Mouse (Mus musculus) heart, embryonic 15.5 days (tissue): Measurements from ENCODE around the gene Gm9736. TPM values are rescaled to one million over a fixed set of nuclear protein-coding genes. Genes with fewer than 3 reads are reported as not detected.
"Not testable (repeated sequence)": the region's sequence is repeated elsewhere in the genome, so short reads cannot be mapped to it uniquely, and the experiment has no call there.

Source experiments
- ATAC-seq: fragments of 200-750 bp; cut with Nextera tagmentation; replicated peaks from 2 replicates; pipeline ENCODE4 v1.8.0; 2017; ENCODE audit warnings: low read depth, moderate TSS enrichment; ENCODE audit not compliant: insufficient number of reproducible peaks, insufficient read depth, low FRiP score
- H3K27ac ChIP-seq: fragments of 300-500 bp; sonication (generic); 2 replicates; pipeline ENCODE4 v1.5.1; 2015; ENCODE audit warnings: mild to moderate bottlenecking, inconsistent platforms
- H3K27me3 ChIP-seq: fragments of 300-500 bp; sonication (generic); 2 replicates; pipeline ENCODE4 v1.6.1; 2015; ENCODE audit warnings: inconsistent platforms
- H3K36me3 ChIP-seq: fragments of 300-500 bp; sonication (generic); 2 replicates; pipeline ENCODE4 v1.6.1; 2015; ENCODE audit warnings: mild to moderate bottlenecking, inconsistent platforms
- H3K4me1 ChIP-seq: fragments of 300-500 bp; sonication (generic); replicated peaks from 2 replicates; pipeline ENCODE4 v1.6.1; 2015; ENCODE audit warnings: inconsistent platforms
- H3K4me2 ChIP-seq: fragments of 300-500 bp; sonication (generic); 2 replicates; pipeline ENCODE4 v1.6.1; 2015; ENCODE audit warnings: inconsistent platforms, mild to moderate bottlenecking, moderate library complexity
- H3K4me3 ChIP-seq: fragments of 300-500 bp; sonication (generic); 2 replicates; pipeline ENCODE4 v1.5.1; 2015; ENCODE audit warnings: mild to moderate bottlenecking, inconsistent platforms
- H3K9ac ChIP-seq: fragments of 300-500 bp; sonication (generic); 2 replicates; pipeline ENCODE4 v1.6.1; 2015; ENCODE audit warnings: mild to moderate bottlenecking, inconsistent platforms
- H3K9me3 ChIP-seq: fragments of 300-500 bp; sonication (generic); replicated peaks from 2 replicates; pipeline ENCODE4 v1.6.1; 2016; ENCODE audit warnings: inconsistent platforms
- WGBS: fragments of 180-500 bp; shearing (Covaris S2); methylation state at CpG from one replicate; pipeline ENCODE4 v1.1.7; 2015; ENCODE audit warnings: mixed read lengths; 5-methylcytosine and 5-hydroxymethylcytosine counted together
- polyA plus RNA-seq: library from polyadenylated mRNA; unstranded; fragments of >200 nt; fragmentation: Nextera tagmentation; extraction: Ambion mirVana; gene quantifications from 2 replicates; pipeline ENCODE4 v1.2.1, GENCODE M21; 2015

The Gm9736 gene
- polyA plus RNA-seq, 1 experiment from 2014 or later, result not detected

- H3K27ac ChIP-seq, H3K4me3 ChIP-seq, H3K27me3 ChIP-seq, H3K4me1 ChIP-seq, H3K9ac ChIP-seq, H3K4me2 ChIP-seq, H3K9me3 ChIP-seq, H3K36me3 ChIP-seq, ATAC-seq: not testable (repeated sequence)
- WGBS, result 90% methylated on average over 1 of the region's 1 CpGs
Measured at GRCm38 (mm10) chr10:77771225-77771624, 20.1 kb upstream of the Gm9736 start, which contains the start of gene Gm3238. Gm3238 (minus strand) TSS chr10:77771325.

DNA sequence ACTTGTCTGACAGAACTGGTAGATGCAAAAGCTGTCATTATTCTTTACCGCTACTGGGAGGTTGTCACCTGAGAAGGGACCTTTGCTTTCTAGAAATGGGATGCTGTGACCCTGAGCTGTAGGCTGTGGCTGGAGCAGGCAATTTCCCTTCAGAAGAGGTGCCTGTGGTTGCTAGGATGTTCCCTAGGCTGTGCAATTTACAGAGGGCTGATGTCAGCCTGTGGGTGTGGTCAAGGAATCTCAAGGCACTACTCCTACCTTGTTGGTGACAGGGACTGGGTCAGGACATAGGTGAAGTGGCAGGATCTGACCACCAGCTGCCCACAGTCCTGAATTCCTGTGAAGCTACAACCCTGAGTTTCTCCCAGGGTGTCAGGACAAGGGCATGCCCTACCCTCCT, 18.6 kb upstream of the Gm9736 start:
- H3K36me3 ChIP-seq, result no peaks in the 10 kb centered on the region
- H3K4me1 ChIP-seq, result 0 out of 2 replicates have a peak, but pooled peaks cover 2% of the 10 kb centered on the region
- H3K9ac ChIP-seq, result no peak overlapping the region
- 78% methylated on average over 1 of the region's 1 CpGs for WGBS
- no peaks in the 10 kb centered on the region for H3K27me3 ChIP-seq
- ATAC-seq, result no peak
- no peak overlapping the region for H3K4me2 ChIP-seq
- no peaks in the 10 kb centered on the region for H3K9me3 ChIP-seq
- H3K4me3 ChIP-seq, result no peak overlapping the region
- H3K27ac ChIP-seq, result no peak overlapping the region

- not testable (repeated sequence) for H3K9me3 ChIP-seq, H3K4me3 ChIP-seq, ATAC-seq, H3K27me3 ChIP-seq, H3K27ac ChIP-seq, H3K9ac ChIP-seq, H3K36me3 ChIP-seq, H3K4me2 ChIP-seq, H3K4me1 ChIP-seq
- WGBS, result no CpG with 5 or more reads among the region's 1 CpGs
Measured at GRCm38 (mm10) chr10:77759582-77759981, 8.4 kb upstream of the Gm9736 start, which contains the start of gene Gm3233. Gm3233 (minus strand) TSS chr10:77759682.

- Histone ChIP-seq H3K9ac (no peak overlapping the region), H3K27ac (no peak overlapping the region), H3K27me3 (no peaks in the 10 kb centered on the region), H3K4me3 (no peak overlapping the region), H3K4me2 (no peak overlapping the region), H3K36me3 (no peaks in the 10 kb centered on the region), H3K9me3 (no peaks in the 10 kb centered on the region), H3K4me1 (no peaks in the 10 kb centered on the region)
- no peak for ATAC-seq
Measured at GRCm38 (mm10) chr10:77753448-77753847, 2.3 kb upstream of the Gm9736 start.

- not testable (repeated sequence) for ATAC-seq, H3K9me3 ChIP-seq, H3K27me3 ChIP-seq, H3K36me3 ChIP-seq, H3K27ac ChIP-seq, H3K4me1 ChIP-seq, H3K4me2 ChIP-seq, H3K9ac ChIP-seq, H3K4me3 ChIP-seq
- WGBS, result 68% methylated on average over 3 of the region's 3 CpGs
Measured at GRCm38 (mm10) chr10:77752312-77752711, 1.2 kb upstream of the Gm9736 start.

GRCm38 (mm10) chr10:77750686-77751085, 468 bp downstream of the Gm9736 start:
- not testable (repeated sequence) for H3K4me3 ChIP-seq, ATAC-seq, H3K9me3 ChIP-seq, H3K27me3 ChIP-seq, H3K4me1 ChIP-seq, H3K9ac ChIP-seq, H3K27ac ChIP-seq, H3K36me3 ChIP-seq, H3K4me2 ChIP-seq
- 52% methylated on average over 1 of the region's 1 CpGs for WGBS

- WGBS, result 44% methylated on average over 5 of the region's 5 CpGs
- not testable (repeated sequence) for H3K4me3 ChIP-seq, H3K27ac ChIP-seq, H3K9me3 ChIP-seq, ATAC-seq, H3K36me3 ChIP-seq, H3K9ac ChIP-seq, H3K27me3 ChIP-seq, H3K4me1 ChIP-seq, H3K4me2 ChIP-seq
Measured at GRCm38 (mm10) chr10:77741924-77742688, 9.0 kb downstream of the Gm9736 start, which contains the start of gene Gm18596. Gm18596 (minus strand) TSS chr10:77742638.

DNA sequence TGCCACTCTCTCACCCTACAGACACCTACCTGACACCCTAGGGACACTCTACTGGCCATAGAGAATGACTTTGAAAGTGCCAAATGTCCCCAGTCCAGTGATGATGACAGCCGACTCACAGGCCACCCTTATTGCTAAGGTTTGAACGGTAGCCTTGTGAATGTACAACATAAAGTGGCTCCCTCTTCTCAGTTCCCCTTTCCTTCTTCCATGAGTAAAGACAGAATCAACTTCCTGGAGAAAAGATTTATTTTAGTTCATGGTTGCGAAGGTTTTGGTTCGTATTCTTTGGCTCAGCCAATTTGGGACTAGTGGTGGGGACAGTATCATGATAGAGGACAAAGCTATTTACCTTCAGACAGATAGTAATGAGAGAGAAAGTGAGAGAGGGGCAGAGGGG, 12.2 kb downstream of the Gm9736 start:
- Histone ChIP-seq H3K4me3 (no peak overlapping the region), H3K4me1 (no peaks in the 10 kb centered on the region), H3K36me3 (no peaks in the 10 kb centered on the region), H3K27me3 (no peaks in the 10 kb centered on the region), H3K9me3 (0 out of 2 replicates have a peak, but pooled peaks cover 4% of the 10 kb centered on the region), H3K4me2 (no peak overlapping the region), H3K9ac (no peak overlapping the region), H3K27ac (no peak overlapping the region)
- 83% methylated on average over 4 of the region's 4 CpGs for WGBS
- no peak for ATAC-seq

- Histone ChIP-seq H3K27me3 (no peaks in the 10 kb centered on the region; the same call in 1 of the 2 replicates), H3K4me1 (no peaks in the 10 kb centered on the region), H3K4me2 (no peak overlapping the region), H3K27ac (no peak overlapping the region), H3K9me3 (0 out of 2 replicates have a peak, but pooled peaks cover 4% of the 10 kb centered on the region), H3K9ac (no peak overlapping the region), H3K36me3 (no peaks in the 10 kb centered on the region), H3K4me3 (no peak overlapping the region)
- 88% methylated on average over 1 of the region's 1 CpGs for WGBS
- no peak for ATAC-seq
Measured at GRCm38 (mm10) chr10:77735928-77736327, 15.2 kb downstream of the Gm9736 start.

DNA sequence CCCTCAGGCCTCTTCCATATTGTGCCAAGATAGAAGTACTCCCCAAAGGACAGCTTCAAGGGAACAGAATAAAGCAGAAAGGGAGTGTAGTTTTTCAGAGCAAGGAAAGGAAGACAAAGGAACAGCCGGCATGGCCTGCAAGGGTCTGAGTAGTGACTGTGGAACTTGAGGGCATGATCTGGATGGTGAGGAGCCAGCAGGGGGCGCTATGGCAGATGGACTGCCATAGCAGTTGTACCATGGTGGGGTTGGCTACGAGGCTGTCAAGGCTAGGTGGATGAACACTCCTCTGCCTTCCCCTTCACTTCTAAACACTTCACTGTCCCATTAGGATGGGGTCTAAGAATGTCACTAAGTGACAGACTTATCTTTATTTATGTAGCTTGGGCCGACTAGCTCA, 21.9 kb downstream of the Gm9736 start:
- no peaks in the 10 kb centered on the region for H3K4me1 ChIP-seq
- no peaks in the 10 kb centered on the region; the same call in 1 of the 2 replicates for H3K27me3 ChIP-seq
- 52% methylated on average over 4 of the region's 4 CpGs for WGBS
- H3K4me2 ChIP-seq, result no peak overlapping the region
- H3K36me3 ChIP-seq, result no peaks in the 10 kb centered on the region
- H3K9me3 ChIP-seq, result no peaks in the 10 kb centered on the region
- no peak overlapping the region for H3K27ac ChIP-seq
- H3K9ac ChIP-seq, result no peak overlapping the region
- no peak overlapping the region for H3K4me3 ChIP-seq
- no peak for ATAC-seq

- no peaks in the 10 kb centered on the region for H3K4me1 ChIP-seq
- 54% methylated on average over 4 of the region's 4 CpGs for WGBS
- no peak overlapping the region for H3K9ac ChIP-seq
- H3K9me3 ChIP-seq, result no peaks in the 10 kb centered on the region
- no peak for ATAC-seq
- H3K27ac ChIP-seq, result no peak overlapping the region
- no peak overlapping the region for H3K4me2 ChIP-seq
- no peak overlapping the region for H3K4me3 ChIP-seq
- no peaks in the 10 kb centered on the region for H3K36me3 ChIP-seq
- no peaks in the 10 kb centered on the region; the same call in 1 of the 2 replicates for H3K27me3 ChIP-seq
Measured at GRCm38 (mm10) chr10:77728280-77728679, 22.9 kb downstream of the Gm9736 start.

- Histone ChIP-seq H3K36me3 (no peaks in the 10 kb centered on the region), H3K4me3 (no peak within 1 kb of the TSS), H3K4me1 (no peaks in the 10 kb centered on the region), H3K4me2 (no peak within 1 kb of the TSS), H3K9ac (no peak within 1 kb of the TSS), H3K27ac (no peak within 1 kb of the TSS), H3K27me3 (no peaks in the 10 kb centered on the region), H3K9me3 (no peaks in the 10 kb centered on the region)
- ATAC-seq, result no peak
- 30% methylated on average over 3 of the region's 3 CpGs for WGBS
Measured at GRCm38 (mm10) chr10:77726186-77726585, 25.0 kb downstream of the Gm9736 start, which contains the start of gene Gm10100. Gm10100 (plus strand) TSS chr10:77726486.
